Mouse (Mus musculus): ENCODE results near the gene Gripap1.
A peak's percentile ranks its signal among the peaks of the same experiment; 100 is the strongest.
"Not testable (repeated sequence)": the region's sequence is repeated elsewhere in the genome, so short reads cannot be mapped to it uniquely, and the experiment has no call there.

Gripap1 gene

DNA sequence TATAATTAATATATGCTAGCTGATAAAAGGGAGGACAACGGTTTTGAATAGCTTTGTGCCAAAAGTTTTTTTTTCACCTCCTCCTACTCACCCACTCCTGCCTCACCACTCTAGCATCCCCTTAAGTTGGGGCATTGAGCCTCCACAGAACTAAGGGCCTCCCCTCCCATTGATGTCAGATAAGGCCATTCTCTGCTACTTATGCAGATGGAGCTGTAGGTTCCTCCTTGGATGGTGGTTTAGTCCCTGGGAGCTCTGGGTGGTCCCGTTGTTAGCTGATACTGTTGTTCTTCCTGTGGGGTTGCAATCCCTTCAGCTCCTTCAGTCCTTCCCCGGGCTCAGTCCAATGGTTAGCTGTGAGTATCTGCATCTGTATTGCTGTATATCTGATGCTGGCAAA, 10.3 kb upstream of the Gripap1 start:
- no peak for DNase-seq

DNA sequence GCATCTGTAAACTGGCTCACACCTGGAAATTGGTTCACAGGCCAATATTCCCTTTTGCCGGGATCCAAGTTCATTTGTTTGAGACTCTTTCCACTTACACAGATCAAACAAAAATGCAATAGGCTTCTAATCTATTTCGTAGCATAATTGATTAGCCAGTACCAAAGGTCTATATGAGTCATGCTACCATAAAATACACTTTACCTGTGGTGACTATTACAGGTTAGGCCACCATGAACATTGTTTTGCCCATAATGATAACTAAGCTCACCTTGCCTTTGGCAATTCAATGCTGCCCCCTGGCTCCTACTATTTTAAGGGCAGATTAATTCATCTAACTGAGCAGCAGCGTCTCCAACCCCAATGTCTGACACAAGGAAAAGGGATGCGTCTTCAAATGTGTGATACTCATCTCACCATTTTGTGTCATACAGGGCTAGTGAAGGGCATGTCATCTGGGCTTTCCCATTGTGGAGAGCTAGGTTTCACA, 6.9 kb upstream of the Gripap1 start:
- DNase-seq: no peak

DNA sequence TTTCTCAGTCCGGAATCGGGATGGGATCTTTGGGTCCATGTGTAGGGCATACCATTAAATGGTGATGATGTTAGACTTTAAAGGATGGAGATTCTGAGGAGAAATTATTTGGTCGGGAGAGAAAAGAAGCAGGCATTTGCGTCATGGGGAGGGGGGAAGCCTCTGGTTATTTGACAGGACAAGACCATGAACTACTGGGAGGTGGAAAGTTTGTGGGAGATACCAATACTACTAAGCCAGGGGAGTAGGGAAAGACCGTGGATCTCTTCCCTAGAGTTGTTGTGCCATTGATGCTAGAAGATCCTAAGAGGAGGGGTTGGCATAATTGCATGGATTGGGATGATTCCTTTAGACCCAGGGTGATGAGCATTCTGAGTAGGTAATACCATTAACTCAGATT, 744 bp downstream of the Gripap1 start:
- DNase-seq: no peak

DNA sequence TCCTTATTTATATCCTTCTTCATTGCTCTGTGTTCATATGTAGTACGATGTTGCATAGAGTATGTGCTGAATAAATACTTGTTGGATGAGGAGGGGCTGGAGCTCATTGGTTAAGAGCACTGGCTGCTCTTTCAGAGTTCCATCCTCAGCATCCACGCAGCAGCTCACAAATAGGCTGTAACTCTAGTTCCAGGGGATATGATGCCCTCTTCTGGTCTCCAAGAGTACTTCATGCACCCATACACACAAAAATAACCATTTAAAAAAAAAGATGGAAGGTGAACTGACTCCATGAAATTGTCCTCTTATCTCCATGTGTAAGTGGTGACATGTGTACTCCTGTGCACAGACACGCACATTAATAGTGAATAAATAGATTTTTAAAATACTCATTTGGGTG, 3.8 kb downstream of the Gripap1 start:
- peak in 1 of 2 experiments; percentile 21 for DNase-seq

DNA sequence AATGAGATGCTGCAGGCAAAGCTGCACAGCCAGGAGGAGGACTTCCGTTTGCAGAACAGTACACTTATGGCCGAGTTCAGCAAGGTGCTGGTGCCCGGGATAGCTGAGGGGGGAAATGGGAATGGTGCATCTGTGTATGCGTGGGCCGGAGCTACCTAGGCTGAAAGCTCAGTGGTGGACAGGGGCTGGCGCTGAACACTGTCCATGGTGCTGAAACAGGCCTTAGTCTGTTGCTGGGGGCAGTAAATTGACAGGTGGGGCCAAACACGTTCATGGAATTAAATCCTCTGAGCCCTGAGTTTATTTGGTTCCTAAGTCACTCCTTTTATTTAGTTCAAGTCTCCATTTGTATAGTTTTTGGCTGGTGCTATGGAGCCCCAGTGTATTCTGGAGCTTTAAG, 5.5 kb downstream of the Gripap1 start:
- no peak for DNase-seq

DNA sequence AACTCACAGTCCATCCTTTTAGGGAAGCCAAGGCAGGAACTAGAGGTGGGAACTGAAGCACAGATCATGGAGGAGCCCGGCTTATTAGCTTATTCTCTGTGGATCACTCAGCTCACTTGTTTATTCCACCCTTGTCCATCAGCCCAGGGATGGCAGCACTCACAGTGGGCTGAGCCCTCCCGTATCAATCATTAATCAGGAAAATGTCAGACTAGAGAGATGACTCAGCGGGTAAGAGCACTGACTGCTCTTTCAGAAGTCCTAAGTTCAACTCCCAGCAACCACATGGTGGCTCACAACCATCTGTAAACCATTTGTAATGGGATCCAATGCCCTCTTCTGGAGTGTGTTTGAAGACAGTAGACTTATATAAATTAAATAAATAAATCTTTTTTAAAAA, 7.8 kb downstream of the Gripap1 start:
- no peak for DNase-seq

DNA sequence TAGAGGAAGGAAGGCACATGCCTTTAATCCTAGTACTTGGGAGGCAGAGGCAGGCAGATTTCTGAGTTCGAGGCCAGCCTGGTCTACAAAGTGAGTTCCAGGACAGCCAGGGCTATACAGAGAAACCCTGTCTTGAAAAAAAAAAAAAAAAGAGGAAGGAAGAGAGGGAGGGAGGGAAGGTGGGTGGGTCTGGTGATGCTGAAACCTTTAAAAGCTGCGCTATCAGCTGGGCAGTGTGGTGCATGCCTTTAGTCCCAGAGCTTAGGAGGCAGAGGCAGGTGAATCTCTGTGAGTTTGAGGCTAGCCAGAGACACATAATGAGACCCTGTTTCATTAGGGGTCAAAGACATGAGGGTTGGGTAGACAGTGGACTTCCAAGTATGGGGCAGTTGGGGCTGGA, 12.6 kb downstream of the Gripap1 start:
- DNase-seq: not testable (repeated sequence)

DNA sequence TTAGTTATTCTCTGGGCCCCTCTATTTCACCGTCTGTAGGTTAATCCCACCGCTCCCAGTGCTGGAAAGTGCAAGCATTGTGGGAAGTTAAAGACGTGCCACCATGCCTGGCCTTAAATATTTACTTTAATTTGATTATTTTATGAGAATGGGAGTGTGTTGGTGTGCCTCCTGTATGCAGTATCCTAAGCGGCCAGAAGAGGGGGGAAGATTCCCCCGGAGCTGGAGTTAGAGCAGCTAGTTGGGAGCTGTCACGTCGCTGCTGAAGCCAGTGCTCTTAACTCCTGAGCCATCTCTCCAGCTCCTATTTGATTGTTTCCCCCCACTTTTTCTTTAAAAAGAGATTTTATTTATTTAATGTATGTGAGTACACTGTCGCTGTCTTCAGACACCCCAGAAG, 25.5 kb downstream of the Gripap1 start:
- peak in 1 of 2 experiments; percentile 23 for DNase-seq

DNA sequence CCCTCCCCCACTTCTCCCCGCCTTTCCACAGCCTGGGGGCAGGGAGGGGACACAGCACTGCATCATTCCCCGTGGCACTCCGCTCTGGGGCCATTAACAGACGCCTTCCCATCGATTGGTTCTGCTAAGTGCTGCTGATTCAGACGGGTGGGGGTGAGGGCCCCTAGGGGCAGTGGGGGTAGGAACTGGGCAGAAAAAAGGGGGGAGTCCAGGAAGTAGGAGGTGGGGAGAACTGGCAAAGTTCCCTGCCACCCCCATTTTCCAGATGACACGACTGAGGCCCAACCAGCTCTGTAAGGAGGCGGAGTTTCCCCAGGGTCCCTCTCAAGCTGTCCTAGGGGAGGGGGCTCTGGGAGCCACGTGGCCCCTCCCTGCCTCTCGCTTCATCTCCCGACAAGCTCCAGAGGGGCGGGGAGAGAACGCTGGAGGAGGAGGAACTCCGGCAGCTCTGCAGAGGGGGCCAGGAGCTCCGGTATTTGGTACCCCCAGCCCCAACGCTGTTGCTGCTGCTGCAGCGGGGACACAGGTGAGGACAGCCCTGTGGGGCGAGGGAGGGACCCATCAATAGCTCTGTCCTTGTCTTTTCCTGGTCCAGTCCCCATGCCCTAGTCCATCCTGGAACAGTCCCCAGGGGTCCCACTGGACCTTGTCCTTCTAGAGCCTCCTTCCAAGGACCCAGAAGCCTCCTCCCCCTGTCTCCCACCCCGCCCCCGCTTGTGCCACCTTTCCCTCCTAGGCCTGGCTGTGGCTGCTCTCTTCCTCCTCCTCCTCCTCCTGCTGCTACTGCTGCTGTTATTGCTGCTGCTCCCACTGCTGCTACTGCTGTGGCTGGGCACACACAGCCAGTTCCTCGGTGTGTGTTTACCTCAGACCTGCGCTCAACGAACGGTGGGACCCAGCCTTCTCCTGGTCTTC, 32.6 kb downstream of the Gripap1 start, which contains the start of gene Kcnd1:
Gene Kcnd1 (plus strand): TSS at position 425 of the 915 bp plus-strand sequence.
- peak; percentile 20 to 33 for DNase-seq

DNA sequence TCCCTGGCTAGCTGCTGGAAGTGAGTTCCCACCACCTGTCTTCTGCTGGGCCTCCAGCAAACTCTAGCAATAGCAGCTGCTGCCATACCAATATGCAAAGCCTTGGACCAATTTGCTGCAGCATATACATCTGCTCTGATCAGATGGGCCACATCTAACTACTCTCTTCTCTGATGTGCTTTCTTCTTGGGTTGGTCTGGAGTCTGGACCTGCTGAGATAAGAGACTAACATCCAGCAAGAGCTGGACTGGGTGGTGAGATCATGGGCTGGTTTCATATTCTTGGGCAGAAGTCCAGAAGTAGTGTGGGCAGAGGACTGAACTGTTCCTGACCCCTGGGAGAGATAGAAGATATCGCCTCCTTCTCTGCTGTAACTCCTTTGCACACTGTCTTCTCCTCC, 47.6 kb downstream of the Gripap1 start:
- no peak for DNase-seq

DNA sequence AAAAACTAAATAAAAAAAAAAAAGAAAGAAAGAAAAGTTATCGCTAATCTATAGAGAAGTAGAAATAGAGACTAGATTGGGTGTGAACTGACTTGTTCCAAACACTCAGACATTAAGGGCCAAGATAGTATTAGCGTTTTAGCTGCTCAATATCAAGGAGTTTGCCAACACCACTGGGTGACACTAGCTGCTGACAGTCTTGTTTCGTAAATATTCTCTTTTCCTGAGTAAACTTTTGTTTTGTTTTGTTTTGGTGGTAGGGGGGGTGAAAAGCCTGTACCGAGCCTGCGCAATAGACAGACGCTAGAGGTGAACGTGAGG, 51.2 kb downstream of the Gripap1 start:
- no peak for DNase-seq

DNA sequence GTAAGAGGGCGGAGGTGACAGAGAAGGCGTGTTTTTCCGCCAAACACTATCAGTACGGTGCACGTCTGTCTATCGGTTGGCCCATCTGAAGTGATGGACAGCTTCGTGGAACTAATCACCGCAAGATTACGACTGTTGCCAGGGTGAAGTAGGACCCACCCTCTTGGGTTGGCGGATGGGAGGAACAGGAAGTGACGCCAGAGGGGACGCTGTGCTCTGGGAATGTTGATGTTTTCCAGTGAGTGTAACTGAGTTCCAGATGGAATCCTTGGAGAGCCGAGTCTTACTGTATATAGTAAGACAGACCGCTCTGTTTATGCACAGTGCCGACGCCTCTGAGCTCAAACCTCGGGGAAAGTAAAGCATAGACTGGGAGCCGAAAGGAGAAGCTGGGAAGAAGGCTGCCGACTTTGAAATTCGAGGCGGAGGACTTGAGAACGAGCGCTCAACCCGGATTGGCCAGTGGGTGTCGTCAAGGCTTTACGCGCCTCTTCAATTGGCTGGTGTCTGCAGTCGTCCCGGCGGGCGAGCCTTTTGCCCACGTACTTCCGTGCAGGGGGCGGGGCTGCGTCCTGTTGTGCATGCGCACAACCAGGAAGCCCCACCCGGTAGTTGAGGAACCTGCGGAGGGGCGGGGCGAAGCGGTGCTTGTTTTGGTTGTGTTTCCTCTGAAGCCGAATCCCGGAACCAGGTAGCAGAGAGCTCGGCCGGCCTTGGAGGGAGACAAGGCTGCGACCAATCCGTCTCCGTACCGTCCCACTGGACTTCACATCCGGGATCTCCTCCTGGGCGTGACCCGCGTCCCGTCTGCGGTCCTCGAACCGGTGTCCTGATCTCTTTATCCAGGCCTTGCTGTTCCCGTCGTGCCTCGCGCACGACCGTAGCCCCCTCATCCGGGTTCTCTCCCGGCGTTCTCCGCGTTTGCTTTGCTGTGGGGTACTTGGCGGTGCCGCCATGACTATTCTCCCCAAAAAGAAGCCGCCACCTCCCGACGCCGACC, 51.9 kb downstream of the Gripap1 start, which contains the start of gene Otud5:
Gene Otud5 (plus strand): TSS at position 202 of the 1,000 bp plus-strand sequence.
- DNase-seq: peak; percentile 92 to 95

DNA sequence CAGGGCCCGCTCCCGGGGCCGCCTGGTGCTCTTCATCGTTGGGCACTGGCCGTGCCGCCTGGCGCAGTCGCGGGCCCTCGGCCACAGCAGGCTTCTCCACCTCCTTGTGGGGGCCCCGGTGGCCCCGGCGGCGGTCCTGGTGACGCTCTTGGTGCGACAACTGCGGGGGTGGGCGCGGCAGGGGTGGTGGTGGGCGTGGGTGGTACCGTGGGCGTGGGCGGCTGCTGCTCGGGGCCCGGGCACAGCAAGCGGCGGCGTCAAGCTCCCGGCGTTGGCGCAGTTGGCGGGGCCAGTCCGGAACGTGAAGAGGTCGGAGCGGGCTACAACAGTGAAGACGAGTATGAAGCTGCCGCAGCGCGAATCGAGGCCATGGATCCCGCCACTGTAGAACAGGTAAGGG, 52.8 kb downstream of the Gripap1 start:
- DNase-seq: peak in 1 of 2 experiments; percentile 44

DNA sequence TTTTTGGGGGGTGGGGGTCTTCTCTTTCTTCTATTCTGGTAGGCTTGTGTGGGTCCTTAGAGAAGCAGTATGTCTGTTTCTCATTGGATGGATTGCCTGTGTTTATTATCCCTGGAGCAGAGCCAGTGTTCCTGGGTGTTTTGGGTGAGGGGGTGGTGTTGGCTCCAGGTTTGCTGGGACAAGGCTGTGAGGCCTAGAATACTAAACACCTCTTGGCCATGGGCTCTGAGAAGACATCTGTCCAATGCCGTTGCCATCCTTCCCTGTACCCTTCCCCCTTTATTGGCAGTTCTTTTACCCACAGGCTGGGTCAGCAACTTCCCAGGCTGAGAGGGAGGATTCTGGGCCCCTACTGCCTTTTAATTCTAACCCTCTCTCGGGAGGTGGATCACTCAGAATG, 58.3 kb downstream of the Gripap1 start:
- no peak for DNase-seq

DNA sequence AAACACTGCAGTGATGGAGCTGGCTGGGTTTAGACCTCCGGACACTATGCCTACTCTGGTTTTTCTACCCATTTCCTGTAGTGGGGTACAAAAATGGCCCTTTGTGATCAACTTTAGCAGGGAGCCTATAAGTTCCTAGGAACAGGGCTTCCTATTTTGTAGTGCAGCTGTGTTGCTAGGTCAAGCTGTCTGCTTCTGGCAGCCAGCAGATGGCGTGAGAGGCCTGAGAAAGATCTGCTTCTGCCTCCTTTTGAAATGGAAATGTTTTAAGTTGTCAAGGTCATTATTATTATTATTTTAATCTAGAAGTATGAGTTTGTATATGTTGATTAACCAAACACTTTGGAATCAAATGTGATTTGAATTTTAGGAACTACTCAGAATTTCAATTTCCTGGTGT, 65.0 kb downstream of the Gripap1 start:
- peak; percentile 44 to 68 for DNase-seq

DNA sequence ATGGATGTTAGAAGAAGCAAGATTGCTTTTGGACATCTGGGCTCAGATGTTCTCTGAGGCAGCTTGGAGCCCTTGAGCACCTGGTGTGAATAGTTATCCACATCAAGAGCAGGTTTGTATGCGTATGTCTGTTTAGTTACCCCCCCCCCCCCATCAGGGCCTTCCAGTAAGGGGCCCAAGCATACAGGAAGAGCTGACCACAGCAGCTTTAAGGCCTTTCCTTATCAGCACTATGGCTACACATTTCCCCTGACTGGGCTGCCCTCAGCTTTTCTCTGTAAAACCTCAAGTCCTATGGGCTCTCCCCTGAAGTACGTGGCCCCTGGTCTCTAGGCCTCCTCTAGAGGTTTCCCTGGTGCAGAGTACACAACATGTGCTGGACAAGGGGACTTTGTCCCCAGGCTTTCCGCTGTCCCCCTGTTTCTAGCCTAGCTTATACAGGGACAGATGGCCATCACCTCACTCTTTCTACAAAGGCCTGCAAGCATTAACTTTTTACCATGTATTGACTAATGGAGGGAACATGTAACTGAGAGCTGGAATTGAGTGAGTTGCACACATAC, 69.7 kb downstream of the Gripap1 start:
- no peak for DNase-seq

DNA sequence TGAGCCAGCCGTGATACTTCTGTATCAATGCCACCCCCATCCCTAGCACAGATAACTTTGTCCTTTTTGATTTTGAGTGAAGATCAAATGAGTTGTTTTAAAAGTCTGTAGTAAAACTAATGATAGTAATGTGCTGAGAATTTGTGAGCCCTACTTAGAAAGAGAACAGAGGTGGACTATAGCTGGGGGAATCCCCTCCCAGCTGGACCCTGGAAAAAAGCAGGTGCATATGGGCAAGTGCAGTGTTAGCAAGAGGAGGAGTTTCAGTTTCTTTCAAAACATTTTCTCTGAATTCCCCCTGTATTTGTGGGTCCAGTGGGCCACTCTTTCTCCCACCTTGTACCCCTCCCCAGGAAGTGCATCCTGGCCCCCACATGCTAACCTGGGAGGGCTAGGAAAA, 73.6 kb downstream of the Gripap1 start:
- no peak for DNase-seq

DNA sequence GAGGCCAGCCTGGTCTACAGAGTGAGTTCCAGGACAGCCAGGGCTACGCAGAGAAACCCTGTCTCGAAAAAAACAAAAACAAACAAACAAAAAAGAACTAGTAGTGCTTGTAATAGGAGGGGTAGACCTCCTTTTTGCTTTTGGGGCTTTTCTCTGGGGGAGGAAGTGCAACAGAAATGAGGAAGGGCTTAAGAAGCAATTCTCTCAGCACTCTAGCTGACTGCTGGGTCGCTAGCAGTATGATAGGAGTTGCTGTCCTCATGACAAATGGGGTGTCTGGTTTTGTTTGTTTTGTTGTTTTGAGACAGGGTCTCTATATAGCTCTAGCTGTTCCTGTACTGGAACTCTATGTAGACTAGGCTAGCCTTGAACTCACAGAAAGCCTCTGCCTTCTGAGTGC, 75.0 kb downstream of the Gripap1 start:
- no peak for DNase-seq

DNA sequence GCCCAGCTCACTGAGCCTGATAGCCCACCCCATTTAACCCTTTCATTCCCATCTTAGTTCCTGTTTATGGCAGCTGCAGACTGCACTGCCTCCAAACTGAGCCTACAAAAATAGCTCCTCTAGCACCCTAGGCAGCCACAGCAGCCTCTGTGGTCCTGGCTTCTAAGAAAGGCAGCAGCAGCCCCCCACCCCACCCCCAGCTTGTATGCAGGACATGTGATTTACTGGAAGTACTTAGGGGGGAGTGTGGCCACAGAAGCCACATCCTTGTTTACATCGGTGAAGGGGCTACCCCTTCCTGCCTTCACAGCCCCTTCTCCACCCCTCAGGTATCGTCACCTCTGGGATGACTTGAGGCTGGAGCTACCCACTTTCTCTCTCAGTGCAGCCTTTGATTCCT, 75.8 kb downstream of the Gripap1 start:
- DNase-seq: no peak

DNA sequence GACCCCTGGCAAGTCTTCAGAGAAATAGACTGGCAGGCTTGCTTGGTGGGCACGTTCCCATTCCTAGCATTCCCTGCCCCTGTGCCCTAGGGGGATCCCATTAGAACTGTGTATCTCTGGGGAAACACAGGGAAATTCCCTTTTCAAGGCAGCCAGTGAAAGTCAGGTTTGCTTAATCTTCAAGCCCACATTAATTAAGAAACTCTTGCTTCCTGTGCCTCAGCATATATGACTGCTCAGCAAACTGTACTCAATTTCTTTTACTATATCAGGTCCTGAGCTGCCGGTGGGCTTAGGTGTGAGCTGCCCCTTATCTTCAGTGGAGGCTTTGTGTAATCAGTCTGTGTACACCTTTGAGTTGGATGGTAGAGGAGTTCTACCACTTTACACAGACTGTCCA, 76.2 kb downstream of the Gripap1 start:
- no peak for DNase-seq

DNA sequence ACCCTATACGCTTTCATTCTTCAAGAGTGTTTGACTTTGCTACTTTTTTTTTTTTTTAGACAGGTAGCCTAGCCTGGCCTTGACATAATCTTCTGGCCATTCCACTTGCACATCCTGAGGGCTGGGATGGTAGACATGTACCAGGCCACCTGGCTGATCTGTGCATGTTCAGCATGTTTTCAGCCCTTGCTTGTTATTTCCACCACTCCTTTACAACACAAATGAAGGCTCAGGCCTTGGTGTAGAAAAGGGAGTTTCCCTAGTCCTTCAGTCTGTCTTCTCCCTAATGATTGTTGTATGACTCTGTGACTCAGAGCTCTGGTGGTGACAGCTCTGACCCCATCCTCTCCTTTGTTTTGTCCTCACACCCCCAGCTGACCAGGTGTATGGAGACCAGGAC, 77.6 kb downstream of the Gripap1 start:
- no peak for DNase-seq

DNA sequence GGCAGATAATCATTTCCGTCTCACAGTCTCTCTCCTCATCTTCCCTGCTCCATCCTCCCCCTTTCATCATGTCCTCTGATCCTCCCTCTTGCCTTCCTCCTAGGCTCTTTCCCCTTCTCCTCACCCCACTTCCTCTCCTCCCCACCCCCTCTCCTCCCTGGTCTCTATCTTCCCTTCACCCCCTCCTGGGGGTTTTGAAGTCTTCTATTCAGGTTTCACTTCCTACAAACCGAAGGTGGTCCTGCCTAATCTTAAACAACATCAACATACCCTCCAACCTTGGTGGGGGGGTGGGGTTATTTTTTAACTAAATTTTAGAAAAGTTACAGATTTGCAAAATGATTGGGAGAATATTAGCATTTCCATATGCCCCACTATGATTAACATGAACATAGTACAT, 78.9 kb downstream of the Gripap1 start:
- no peak for DNase-seq

DNA sequence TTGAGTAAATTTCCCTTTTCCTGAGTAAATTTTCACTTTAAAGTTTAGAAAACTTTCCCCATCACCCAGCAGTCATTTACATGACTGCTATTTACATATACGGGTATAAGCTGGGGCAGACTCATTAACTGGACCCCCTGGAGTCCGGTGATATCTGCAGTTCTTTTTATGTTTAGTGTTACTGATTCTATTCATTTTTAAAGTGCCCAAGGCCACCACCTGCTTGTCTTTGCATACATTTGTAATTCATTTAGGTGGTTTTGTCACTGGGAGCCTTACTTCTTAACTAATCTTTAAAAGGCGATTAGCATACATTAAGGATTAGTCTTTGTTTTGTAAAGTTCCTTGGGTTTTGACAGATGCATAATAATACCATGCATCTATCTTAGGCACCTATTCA, 80.3 kb downstream of the Gripap1 start:
- DNase-seq: no peak
